ENCODE assay signal across 19 mouse cellular contexts in the genomic region with DNA sequence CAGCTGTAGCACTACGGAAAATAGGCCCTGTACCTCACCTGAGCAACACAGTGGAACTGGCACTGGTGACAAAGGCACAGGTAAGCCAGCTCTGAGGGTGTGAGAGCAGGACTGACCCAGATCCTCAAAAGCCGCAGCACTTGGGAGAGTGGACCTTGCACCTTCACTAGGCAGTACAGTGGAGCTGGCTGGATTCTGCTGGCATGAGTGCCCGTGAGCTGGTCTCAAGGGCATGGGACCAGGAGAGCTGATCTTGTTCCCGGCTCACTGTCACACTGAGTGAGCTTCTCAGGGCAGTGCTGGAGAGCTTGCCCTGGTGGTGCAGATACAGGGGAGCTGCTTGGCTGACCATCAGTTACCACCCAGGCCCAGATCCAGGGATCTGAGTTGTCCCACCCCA.
DNase-seq lines count a peak whose midpoint lies in the region; ATAC-seq lines count a peak whose summit lies in the region.
"Had no signal": no experiment of that assay in that cellular context is flagged by ENCODE, and none has a peak within 500 bp of the region (broad histone marks: within the 10 kb centered on the region; RNA-seq: fewer than 3 reads in every experiment).

No protein-coding gene starts in this region.

- H3K4me1 ChIP-seq in heart, embryonic 12.5 days (replicated peaks) = peaks cover 4% of the 10 kb centered on the region; the same call in 1 of the 2 replicates
- peaks cover 15% of the 10 kb centered on the region for H3K4me1 ChIP-seq in limb, embryonic 12.5 days (replicated peaks)
- H3K4me1 ChIP-seq in limb, embryonic 10.5 days = peaks cover 17% of the 10 kb centered on the region
- peaks cover 17% of the 10 kb centered on the region for H3K4me1 ChIP-seq in kidney, embryonic 15.5 days
- peaks cover 6% of the 10 kb centered on the region; the same call in 1 of the 2 replicates for H3K4me1 ChIP-seq in hindbrain, embryonic 10.5 days (replicated peaks)
- H3K4me1 ChIP-seq: liver, embryonic 12.5 days; midbrain, embryonic 12.5 days had no signal

- H3K27ac ChIP-seq in heart, embryonic 12.5 days (ENCODE audit: poor library complexity, severe bottlenecking) = no peak overlapping the region
- no peak overlapping the region for H3K27ac ChIP-seq in limb, embryonic 12.5 days
- no peak overlapping the region for H3K27ac ChIP-seq in limb, embryonic 10.5 days
- H3K27ac ChIP-seq in kidney, embryonic 15.5 days = no peak overlapping the region
- H3K27ac ChIP-seq in hindbrain, embryonic 10.5 days = no peak overlapping the region
- H3K27ac ChIP-seq: hindbrain, embryonic 15.5 days; liver, embryonic 12.5 days; lung, embryonic 15.5 days; macrophage; midbrain, embryonic 12.5 days had no signal

- no peak overlapping the region for H3K4me2 ChIP-seq in heart, embryonic 12.5 days
- H3K4me2 ChIP-seq in limb, embryonic 12.5 days = no peak overlapping the region
- no peak overlapping the region for H3K4me2 ChIP-seq in kidney, embryonic 15.5 days
- H3K4me2 ChIP-seq: hindbrain, embryonic 15.5 days; liver, embryonic 12.5 days; lung, embryonic 15.5 days; midbrain, embryonic 12.5 days had no signal

- H3K4me3 ChIP-seq in heart, embryonic 12.5 days = no peak overlapping the region
- H3K4me3 ChIP-seq in limb, embryonic 12.5 days (replicated peaks) = no peak overlapping the region
- H3K4me3 ChIP-seq in limb, embryonic 10.5 days = no peak overlapping the region
- H3K4me3 ChIP-seq in kidney, embryonic 15.5 days (replicated peaks) = no peak overlapping the region
- no peak overlapping the region for H3K4me3 ChIP-seq in hindbrain, embryonic 10.5 days
- H3K4me3 ChIP-seq: hindbrain, embryonic 15.5 days; liver, embryonic 12.5 days; lung, embryonic 15.5 days; midbrain, embryonic 12.5 days; myocyte had no signal

- no peaks in the 10 kb centered on the region for H3K9me3 ChIP-seq in heart, embryonic 12.5 days (replicated peaks)
- H3K9me3 ChIP-seq in limb, embryonic 12.5 days = no peaks in the 10 kb centered on the region
- H3K9me3 ChIP-seq in limb, embryonic 10.5 days (replicated peaks) = no peaks in the 10 kb centered on the region
- no peaks in the 10 kb centered on the region for H3K9me3 ChIP-seq in kidney, embryonic 15.5 days (replicated peaks)
- H3K9me3 ChIP-seq in hindbrain, embryonic 10.5 days = no peaks in the 10 kb centered on the region
- H3K9me3 ChIP-seq: hindbrain, embryonic 15.5 days; liver, embryonic 12.5 days; lung, embryonic 15.5 days; midbrain, embryonic 12.5 days had no signal

- 85% methylated on average over 4 of the region's 4 CpGs for WGBS in heart, embryonic 12.5 days
- WGBS in limb, embryonic 12.5 days = 86% methylated on average over 4 of the region's 4 CpGs
- WGBS in limb, embryonic 10.5 days = 91% methylated on average over 4 of the region's 4 CpGs
- WGBS in kidney, embryonic 15.5 days = 81% methylated on average over 4 of the region's 4 CpGs
- 86% methylated on average over 4 of the region's 4 CpGs for WGBS in hindbrain, embryonic 10.5 days

- no peak overlapping the region for H3K9ac ChIP-seq in heart, embryonic 12.5 days
- H3K9ac ChIP-seq in limb, embryonic 12.5 days (replicated peaks) = no peak overlapping the region
- H3K9ac ChIP-seq in kidney, embryonic 15.5 days = no peak overlapping the region
- H3K9ac ChIP-seq: hindbrain, embryonic 15.5 days; liver, embryonic 12.5 days; lung, embryonic 15.5 days; midbrain, embryonic 12.5 days had no signal

- H3K27me3 ChIP-seq in heart, embryonic 12.5 days (replicated peaks) = peaks cover 25% of the 10 kb centered on the region
- H3K27me3 ChIP-seq in limb, embryonic 12.5 days = no peaks in the 10 kb centered on the region
- no peaks in the 10 kb centered on the region for H3K27me3 ChIP-seq in limb, embryonic 10.5 days (ENCODE audit: low read depth, poor library complexity, severe bottlenecking)
- H3K27me3 ChIP-seq in kidney, embryonic 15.5 days = no peaks in the 10 kb centered on the region
- H3K27me3 ChIP-seq in hindbrain, embryonic 10.5 days (ENCODE audit: insufficient read depth, poor library complexity, severe bottlenecking) = no peaks in the 10 kb centered on the region
- H3K27me3 ChIP-seq: hindbrain, embryonic 15.5 days; liver, embryonic 12.5 days; lung, embryonic 15.5 days; midbrain, embryonic 12.5 days had no signal

- no peak for ATAC-seq in heart, embryonic 12.5 days (ENCODE audit: insufficient number of reproducible peaks, low FRiP score)
- ATAC-seq in limb, embryonic 12.5 days (ENCODE audit: insufficient number of reproducible peaks, insufficient read depth, low FRiP score, low TSS enrichment, low read depth) = 0 out of 2 replicates have a peak, but pooled peaks have one; percentile 10
- ATAC-seq in kidney, embryonic 15.5 days (replicated peaks; ENCODE audit: low FRiP score) = peak; percentile 60; the same call in 1 of the 2 replicates
- ATAC-seq: liver, embryonic 12.5 days had no signal

- peak; percentile 92 for DNase-seq in heart, adult 11 months
- DNase-seq in limb, embryonic 10.5 days (ENCODE audit: low spot score) = no peak
- peak; percentile 22 to 65 for DNase-seq in kidney, postnatal 36 days
- DNase-seq in hindbrain, embryonic 10.5 days (ENCODE audit: low spot score) = no peak
- DNase-seq: embryo, embryonic 11 days; gastrocnemius, postnatal 25 days; layer of hippocampus, postnatal 36 days; retina, postnatal 1 day; right cerebral cortex, postnatal 4 days; thymus, postnatal 25 days had no signal

- no peaks in the 10 kb centered on the region for H3K36me3 ChIP-seq in heart, embryonic 12.5 days
- H3K36me3 ChIP-seq in limb, embryonic 12.5 days = no peaks in the 10 kb centered on the region
- no peaks in the 10 kb centered on the region for H3K36me3 ChIP-seq in limb, embryonic 10.5 days
- H3K36me3 ChIP-seq in kidney, embryonic 15.5 days = no peaks in the 10 kb centered on the region
- no peaks in the 10 kb centered on the region for H3K36me3 ChIP-seq in hindbrain, embryonic 10.5 days
- H3K36me3 ChIP-seq: hindbrain, embryonic 15.5 days; liver, embryonic 12.5 days; lung, embryonic 15.5 days; midbrain, embryonic 12.5 days had no signal

Comparison
In these comparisons a context has a peak if more than half of its experiments do, and no peak if none do; other contexts are left out.
1. DNase-seq: peak in heart, adult 11 months (single experiment) and kidney, postnatal 36 days (2 of 2); none in limb, embryonic 10.5 days (single experiment) and hindbrain, embryonic 10.5 days (single experiment).